Mouse (Mus musculus): Measurements from ENCODE around the gene Clrn3.
"Not testable (repeated sequence)": the region's sequence is repeated elsewhere in the genome, so short reads cannot be mapped to it uniquely, and the experiment has no call there.

The Clrn3 gene

DNA sequence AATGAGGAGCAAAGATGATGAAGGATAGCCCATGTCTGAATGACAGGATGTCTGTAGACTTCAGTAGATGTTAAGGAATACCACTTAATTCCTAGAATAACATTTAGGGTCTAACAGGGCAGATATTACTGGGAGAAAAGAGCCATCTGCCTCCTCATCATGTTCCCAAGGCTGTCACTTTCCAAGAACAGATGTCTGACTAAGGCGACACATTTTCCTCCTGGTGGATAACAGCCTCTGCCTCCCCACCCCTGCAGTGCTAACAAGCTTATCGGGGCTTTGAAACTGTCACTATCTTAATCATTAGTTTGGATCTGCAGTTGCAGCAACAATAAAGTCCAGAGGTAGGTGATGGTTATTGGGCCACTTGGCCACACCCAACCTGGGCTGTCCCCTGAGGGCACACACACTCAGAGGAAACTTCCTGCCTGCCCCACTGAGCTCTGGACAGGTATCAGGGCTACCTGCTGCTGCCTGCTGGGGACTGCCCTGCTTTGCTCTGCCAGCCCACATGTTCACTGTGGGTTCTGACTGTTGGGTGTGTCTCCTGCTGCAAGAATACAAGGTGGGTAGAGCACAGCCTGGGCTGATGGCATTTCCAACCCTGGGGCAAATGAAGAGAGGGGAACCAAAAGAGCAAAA is 6.2 kb upstream of the Clrn3 start:
- no peak for DNase-seq

DNA sequence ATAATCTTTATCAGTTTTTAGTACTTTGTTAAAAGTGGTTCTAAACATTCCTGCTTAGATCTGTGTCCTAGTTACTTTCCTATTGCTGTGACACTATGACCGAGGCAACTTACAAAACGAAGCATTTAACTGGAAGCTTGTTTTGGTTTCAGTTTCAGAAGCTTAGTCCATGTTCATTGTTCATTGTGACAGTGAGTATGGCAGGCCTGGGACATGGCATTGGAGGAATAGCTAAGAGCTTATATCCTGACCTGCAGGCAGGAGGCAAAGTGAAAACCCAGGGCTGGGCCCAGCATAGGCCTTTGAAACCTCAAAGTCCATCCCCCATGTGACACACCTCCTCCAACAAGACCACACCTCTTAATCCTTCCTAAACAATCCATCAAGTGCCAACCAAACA is 614 bp upstream of the Clrn3 start:
- no peak for DNase-seq

DNA sequence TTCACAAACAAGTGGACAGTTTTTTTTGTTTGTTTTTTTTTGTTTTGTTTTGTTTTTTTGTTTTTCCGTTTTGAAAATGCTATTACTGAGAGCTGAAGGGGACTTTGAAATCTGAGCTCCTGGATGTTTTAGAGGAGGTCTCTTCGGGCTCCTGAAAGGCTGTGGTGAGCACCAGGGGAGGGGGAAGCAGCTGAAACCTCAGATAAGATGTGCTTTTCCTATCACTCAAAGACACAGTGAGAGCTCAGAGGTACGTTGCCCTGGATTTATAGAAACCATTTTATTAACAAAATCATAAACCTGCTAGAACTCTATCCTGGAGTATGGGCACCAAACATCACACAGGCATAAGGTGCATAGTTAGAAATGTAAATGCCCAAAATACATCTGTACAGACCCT is 1.3 kb downstream of the Clrn3 start:
- no peak for DNase-seq

DNA sequence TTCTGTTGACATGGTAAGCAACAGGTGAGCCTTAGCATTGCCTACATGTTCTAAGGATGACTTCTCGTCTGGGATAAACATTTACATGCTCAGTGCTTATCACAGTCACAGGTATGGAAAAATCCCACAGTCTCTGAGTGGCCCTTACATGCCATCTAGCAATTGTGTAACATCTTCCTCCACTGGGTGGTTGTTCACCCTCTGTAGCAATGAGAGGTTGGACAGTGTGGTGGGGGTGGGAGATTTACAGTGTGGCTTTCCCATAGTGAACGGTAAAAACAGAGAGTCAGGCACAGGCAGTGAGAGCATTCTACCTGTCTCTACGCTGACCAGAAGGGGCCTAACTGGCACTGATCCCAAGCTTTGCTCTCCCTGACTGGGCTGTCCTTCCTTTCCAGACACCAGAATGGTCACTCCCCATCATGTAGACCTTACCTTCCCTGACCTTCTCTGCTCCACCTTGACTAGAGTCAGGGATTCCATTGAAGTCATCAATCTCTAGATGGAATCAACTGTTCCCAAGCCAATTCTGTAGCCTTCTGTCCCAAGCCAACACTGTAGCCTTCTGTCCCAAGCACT is 1.8 kb downstream of the Clrn3 start:
- no peak for DNase-seq

DNA sequence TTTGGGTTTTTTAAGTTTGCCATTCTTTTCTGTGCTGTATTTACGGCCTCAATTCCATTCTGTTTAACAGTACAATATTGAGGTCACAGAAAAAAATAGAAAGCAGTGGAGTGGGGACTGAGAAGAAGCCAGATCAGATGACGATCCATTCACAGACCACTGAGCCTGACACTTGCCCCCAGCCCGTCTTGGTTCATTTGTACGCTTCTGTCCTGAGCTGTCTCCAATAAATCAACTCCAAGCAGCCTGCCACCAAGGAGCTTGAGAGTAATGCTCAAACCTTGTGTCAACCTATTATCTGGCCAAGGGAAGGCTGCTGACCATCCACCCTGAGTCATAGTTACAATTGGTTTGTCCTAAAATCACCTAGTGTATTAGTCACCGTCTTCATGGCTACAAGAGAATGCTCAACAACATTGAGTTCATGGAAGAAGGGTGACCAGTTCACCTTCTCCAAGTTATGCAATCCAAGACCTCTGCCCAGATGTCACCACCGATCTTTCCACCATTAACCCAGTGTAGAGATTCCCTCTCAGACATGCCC is 4.0 kb downstream of the Clrn3 start:
- DNase-seq: no peak

DNA sequence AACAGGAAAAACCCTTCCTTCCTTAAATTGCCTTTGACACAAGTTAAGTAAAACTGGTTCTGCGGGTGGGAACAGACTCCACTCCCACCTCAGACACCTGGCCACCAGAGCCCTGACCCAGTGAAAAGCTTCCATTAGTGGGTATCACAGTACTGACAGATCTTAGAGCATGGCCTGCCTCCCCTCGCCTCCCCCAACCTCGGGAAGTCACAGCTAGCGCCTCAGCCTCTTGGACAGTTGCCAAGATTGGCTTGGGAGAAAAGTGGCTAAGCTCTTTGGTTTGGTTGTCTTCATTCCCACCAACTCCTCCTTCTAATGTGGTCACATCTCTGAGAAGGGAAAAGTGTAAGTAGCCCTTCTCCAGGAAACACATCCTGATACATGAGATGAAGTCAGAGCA is 4.5 kb downstream of the Clrn3 start:
- DNase-seq: no peak

DNA sequence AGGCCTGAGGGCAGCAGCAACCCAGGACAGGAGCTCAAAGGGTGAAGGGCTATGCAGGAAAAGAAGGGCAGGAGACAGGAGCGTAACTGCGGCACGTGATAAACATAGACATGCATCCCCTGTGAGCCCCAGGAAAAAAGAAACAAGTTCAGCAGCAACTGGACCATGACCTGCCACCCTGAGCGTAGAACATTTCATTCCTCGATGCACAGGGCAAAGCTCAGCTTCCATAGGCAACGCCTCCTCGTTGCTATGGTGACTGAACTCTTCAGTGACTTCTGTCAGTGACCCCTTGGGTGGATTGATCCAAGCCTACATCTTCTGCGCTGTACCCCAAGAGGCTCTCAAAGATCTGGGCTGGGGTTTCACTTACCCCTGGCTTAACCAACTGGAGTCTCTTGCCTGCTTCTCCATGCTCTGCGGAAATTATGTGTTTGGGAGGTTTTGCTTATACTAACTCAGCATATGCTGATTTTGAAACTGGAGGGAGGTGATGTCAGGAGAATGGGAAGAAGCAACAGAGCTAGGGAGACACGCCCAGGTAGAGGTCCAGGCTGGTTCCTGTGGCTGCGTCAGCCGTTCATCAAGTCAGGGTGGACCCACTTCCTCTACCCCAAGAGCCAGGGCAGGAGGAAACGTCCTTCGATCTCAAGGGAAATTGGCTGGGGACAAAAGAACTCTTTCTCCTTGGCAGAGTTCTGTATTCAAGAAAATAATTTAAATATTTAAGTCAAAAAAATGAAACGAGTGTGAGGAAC is 6.5 kb downstream of the Clrn3 start:
- no peak for DNase-seq

DNA sequence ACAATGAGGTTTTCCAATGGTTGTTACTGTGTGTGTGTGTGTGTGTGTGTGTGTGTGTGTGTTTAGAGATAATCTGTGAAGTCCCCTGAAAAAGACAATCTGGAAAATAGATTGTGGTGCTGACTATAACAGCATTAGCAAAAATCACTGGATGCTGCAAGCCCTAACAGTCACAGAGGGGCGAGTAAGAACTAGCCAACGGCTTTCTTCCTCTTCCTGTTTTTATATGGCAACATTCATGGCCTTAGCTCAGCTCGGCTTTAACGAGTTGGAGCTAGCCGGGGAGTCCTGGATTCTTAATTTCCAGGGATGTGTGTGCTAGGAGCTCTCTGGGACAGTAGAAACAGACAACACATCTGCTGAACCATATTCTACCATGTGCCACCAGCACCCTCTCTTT is 8.2 kb downstream of the Clrn3 start:
- DNase-seq: no peak

DNA sequence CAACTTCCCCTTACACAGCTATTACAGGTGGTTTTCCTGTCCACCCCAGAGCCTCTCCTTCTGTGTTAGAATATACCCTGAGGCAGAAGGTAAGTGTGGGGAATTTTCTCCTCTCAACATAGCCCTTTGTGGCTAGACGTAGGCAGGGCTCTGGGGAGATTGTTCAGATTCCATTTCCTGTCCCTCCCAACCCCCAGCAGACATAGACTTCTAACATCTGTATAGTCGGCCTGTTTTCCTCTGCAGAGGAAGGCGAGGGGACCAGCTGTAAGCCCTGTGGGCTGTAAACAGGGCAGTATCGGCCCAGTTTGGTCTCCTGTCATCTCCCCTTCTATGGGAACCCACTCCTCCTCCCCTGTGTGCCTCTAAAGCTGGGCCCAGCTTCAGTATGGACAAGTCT is 11.3 kb downstream of the Clrn3 start:
- no peak for DNase-seq

DNA sequence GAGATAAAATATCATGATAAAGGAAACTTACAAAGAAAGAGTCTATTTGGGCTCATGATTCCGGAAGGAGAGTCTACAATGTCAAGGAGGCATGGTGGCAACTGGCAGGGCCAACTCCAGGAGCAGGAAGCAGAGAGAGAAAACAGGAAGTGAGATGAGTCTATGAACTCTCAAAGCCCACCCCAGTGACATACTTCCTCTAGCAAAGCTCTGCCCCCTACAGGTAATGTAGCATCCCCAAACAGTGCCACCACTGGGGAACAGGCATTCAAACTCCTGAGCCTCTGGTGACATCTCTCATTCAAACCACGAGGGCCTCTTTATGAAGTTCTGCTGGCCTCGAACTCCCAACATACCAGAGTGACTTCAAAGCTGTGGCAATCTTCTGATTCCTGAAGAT is 16.7 kb downstream of the Clrn3 start:
- no peak for DNase-seq

DNA sequence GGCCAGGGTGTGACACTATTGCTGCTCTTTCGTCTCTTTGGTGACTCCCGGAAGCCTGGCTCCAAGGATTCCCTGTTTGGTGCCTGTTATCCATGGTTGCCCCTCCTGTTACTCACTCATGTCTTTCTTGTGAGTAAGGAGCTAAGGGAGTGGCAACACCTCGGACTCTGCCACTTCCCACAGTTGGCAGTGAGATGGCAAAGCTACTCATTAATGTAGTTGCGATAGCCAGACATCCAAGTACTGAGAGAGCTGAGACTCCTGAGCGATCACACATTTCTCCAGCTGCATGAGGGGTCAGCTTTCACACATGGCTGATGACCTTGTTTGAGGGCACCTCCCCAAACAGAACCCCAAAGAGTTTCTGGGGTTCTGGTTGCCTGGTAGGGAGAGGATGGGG is 18.0 kb downstream of the Clrn3 start:
- no peak for DNase-seq

DNA sequence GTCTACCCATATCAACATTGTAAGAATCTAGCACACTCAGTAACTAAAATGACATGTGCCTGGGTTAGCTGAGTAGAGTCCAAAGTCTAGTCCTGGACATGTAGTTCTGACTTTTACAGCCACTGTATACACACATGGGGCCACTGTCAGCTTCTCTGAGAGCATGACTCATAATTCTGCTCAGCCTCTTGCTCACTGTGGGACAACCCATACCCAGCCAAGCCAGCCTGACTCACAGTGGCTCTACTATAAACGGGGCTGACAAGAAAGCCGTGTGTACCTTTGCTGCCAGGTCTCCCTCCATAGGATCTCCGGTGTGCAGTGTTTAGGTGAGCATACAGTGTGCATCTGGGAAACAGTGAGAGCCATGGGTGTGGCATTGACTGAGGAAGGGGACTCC is 19.2 kb downstream of the Clrn3 start:
- no peak for DNase-seq

DNA sequence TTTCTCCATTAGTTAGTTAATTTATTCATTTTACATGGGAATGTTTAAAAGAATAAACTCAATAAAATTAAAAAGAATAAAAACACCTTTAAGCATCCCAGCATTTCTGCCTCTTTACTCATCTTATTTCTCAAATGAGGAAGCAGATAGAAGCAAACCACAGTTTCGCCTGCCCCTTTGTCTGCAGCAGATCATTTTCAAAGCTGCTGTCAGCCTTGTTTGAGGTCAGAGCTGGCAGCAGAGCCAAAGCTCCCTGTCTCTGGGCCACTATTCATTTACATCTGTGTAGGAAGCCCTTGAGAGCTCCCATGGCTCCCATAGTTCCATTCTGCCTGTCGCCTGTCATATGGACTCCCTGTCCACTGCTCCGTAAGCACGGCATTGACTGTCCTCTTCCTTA is 19.9 kb downstream of the Clrn3 start:
- DNase-seq: no peak

DNA sequence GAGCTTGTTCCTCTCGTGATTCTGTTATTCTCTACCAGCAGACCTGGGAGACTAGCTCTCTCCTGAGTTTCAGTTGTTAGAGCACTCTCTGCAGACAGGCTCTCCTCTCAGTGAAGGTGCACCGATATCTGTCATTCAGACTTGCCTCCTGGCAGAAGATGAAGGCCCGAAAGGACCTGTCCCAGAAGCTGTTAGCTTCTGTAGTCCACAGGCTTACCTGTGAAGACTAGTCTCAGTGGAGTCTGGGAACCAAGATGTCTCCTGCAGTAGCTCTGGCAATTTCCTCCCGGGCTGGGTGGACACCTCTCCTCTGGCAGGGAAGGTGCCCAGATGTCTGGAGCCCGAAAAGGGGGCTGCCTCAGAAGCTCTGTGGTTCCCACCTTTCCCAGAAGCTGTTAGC is 21.9 kb downstream of the Clrn3 start:
- DNase-seq: not testable (repeated sequence)

DNA sequence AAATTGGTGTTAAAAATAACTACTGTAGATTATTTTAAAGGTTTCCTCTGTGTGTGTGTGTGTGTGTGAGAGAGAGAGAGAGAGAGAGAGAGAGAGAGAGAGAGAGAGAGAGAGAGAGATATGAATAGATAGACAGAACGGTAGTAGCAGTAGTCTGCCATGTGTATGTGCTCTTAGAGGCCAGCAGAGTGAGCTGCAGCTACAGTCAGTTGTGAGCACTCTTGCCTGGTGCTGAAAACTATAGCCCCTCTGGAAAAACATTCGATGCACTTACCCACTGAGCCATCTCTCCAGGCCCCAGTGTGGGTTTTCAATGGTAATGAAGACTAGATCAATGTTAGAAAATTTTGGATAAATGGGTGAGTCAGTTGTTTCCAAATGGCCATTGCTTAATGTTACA is 29.1 kb downstream of the Clrn3 start:
- no peak for DNase-seq

DNA sequence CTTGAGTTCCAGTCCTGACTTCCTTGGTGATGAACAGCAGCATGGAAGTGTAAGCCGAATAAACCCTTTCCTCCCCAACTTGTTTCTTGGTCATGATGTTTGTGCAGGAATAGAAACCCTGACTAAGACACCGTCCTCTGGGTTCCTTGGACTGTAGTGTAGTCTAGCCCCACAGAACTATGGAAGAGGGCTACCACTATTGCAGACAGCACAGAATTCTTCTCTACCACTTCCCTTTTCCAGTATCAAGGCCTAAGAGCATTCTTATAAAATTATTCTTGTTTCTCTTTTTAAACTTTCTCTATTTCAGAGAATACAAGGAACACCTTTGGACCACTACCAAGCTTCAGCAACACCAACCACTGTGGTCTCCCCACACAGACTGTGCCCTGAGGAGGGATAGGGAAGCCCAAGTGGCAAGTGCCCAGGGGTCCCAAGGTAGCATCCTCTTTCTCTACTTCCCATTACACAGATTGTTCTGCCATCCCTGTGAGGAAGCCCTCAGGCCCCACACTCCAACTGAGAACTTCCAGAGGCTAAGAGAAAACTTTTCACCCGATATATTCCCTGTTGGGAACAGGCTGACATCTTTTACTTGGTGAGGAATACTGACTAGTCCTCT is 29.8 kb downstream of the Clrn3 start:
- DNase-seq: no peak

DNA sequence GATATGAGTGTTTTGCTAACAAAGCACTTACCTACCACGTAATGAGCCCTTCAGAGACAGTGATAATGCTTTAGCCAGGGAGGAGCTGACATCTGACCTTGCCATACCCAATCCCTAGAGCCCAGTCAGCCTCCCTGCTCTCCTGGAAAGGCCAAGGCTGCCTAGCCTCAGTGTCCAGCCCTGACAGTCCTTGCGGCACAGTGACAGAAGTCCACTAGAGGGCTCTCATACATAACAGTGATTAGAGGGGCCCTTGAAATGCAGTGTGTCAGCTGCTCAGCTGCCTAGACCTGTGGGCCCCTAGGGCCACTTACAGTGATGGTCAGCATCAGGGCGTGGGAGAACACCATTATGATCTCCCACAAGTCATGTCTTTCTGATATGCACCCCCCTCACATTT is 33.2 kb downstream of the Clrn3 start:
- no peak for DNase-seq

DNA sequence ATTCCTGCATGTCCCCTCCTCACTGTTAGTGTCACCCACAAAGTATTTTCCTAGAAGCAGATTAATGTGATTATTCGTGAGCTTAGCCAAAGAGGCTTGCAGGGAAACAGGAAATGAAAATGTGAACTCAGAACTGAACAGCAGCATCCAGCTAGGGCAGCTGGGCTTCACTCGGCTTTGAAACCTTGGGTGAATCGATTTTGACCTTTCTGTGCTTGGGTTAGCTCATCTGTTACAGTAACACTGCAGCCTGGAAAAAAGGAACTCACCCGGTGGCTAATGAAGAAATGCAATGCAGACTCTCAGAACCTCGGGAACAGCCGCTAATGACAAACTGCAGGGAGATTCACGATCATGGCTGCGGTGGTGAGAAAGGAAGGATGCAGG is 38.0 kb downstream of the Clrn3 start:
- DNase-seq: no peak

DNA sequence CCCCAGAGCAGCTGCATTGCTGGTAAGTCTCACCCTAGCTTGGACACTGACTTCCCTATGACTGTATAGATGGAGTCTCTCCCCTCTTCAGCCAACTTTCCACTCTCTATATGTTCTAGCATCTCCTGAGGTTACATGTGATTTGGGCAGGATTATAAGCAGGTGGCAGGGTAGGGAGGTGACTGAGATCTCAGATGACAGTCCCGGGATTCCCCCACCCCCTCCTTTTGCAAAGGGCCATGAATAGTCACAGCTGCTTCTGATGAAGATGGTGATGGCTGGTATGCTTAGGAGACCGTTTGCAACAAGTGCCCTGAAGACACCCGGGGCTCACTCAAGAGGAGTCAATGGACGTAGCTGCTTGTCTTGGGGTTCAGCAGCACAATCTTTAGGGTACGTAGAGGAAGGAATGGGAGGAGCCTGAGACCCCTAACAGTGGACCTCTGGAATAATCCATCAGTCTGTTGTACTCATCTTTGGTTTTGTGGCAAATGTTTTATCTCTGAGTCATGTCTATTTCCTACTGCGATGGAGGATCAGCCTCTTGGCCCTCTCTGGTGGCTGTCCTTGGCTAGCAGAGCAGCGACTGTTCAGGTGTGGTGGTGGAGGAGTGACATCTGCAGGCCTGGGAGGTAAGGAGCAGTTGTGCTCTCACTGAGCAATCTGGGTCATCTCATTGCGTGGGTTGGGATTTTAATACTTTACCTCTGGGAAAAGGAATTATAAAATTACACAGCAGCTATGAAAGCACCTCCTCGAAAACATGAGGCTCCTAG is 38.5 kb downstream of the Clrn3 start:
- no peak for DNase-seq

DNA sequence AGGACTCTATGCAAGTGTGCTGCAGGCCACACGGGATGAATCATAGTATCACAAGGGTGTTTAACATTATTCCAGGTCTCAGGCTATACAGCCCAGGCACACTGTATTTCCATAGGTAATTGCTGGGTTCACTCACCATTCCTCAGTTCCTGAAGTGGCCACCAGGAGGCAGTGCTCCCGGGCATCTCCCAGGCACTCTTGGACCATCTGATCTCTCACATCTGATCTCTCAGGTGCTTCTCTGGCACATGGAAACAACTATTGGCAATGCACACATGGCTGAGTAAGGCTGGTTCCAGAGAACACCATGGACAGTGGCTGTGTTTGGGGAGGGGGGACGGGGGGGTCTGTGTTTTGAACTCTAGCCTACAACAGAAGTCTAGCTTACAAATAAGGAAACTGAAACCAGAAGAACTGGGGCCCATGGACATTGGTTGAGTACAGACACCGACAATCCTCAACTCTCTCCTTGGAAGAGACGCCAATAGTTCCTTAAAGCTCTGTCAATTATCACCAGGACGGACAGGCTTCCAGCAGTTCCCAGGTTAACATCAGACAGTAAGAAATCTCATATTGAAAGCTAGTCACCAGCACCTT is 40.1 kb downstream of the Clrn3 start:
- no peak for DNase-seq

DNA sequence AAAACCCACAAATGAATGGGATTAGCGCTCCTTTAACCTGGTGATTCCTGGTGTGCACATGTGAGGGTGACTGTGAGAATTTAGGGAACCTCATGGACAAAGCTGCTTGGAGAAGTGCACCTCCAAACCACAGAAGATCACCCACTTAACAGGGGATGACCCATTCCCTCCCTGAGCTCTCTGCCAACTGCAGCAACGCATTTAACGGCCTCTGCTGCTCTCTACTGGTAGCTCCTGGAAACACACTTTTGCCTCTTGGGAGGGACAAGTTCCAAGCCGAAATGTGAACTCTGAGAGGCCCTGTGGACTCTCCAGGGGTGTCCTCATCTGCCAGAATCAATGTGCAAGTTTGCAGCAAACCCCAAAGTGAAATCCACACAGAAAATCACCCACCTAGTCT is 41.0 kb downstream of the Clrn3 start:
- peak in 1 of 2 experiments; percentile 13 for DNase-seq

DNA sequence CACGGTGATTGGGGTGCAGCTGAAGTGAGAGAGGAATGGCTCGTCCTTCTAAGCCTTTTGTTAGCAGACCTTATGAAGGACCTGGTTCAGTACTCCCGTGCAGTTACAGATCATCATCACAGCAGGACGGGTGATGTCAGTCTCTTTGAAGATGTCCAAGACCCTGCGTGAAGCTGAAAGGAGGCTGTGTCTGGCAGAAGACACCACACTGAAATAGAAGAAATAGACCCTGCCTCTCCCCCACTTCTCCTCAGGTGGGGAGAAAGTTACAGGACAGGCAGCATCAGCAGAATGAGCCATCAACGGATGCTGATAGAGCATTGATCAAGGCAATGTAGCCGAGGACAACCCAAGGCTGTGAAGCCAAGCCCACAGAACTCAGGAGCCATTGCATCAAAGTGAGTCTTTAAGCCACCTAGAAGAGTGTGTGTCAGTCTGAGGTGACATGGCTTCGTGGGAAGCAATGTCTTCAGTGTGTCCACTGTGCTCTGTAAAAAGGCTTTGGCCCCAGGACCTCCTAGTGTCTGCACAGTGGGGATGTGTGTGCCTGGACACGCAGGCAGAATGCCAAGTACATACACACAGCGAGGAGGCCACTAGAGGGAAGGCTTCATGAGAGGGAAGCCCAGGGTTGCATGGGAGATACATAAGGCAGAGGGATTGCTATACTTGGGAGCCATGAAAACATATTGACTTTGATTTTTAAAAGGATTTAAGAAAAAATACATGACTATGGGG is 41.6 kb downstream of the Clrn3 start:
- no peak for DNase-seq
